ENCODE assay signal across 1 mouse cellular context in genomic region chr6:56866899-56867298, GRCm38 (mm10). TPM values are rescaled to one million over a fixed set of nuclear protein-coding genes. Genes with fewer than 3 reads are reported as not detected.
"Had no signal": no experiment of that assay in that cellular context is flagged by ENCODE, and none has a peak within 500 bp of the region (broad histone marks: within the 10 kb centered on the region; RNA-seq: fewer than 3 reads in every experiment).

No protein-coding gene starts in this region.

RNA-seq across cellular contexts. Expression of gene Vmn1r4, which starts 56.9 kb away (rescaled TPM):
- polyA plus RNA-seq: erythroblast, embryonic 14.5 days had no signal
